Mouse (Mus musculus): ENCODE results near the gene Prkn.

DNA sequence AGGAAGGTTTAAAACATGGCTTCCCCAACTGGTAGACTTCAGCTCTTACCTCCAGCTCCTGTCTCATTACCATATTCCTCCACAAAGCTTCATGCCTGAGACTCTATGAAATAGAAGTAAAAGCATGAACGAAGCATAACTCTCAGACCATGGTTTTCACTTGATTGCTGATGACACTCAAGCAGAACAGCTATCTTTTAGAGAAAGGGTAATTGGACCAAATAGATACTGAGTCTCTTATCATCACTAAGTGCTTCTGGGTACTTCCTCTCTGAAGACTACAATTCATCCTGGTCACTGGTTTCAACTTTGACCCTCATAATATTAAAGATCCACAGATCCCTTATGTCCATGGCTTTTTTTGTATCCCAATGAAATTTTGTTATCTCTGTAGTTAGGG is 42.1 kb downstream of the Prkn start:
- TF ChIP-seq CTCF (IDR thresholded peaks at IDR 0.05; ENCODE audit: low read depth) (no peak), EP300 (IDR thresholded peaks at IDR 0.05; ENCODE audit: low read depth) (no peak)
